Mouse (Mus musculus): ENCODE data around the gene Afap1.
A peak's percentile ranks its signal among the peaks of the same experiment; 100 is the strongest.

Gene Afap1

DNA sequence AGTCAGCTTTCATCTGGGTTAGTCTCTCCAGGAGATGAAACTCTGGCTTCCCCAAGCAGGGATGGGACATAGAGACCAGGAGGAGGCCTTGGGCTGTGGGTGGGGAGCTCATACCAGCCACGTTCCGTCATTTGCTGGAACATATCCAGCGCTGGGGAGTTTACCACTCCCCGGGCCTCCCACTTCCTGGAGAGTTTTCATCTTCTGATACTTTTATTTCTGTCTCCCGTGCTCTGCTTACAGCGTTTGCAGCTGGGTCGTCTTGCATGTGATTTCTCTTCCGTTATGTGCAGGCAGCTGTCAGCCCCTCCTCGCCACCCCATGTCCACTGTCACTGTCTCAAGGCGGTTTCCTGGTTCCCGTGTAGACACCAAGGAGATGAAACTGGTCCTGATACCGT lies 80.7 kb downstream of the Afap1 start:
- no peak for DNase-seq (ENCODE audit: low read depth)

- DNase-seq (ENCODE audit: low read depth): no peak
Measured at GRCm38 (mm10) chr5:35974265-35974664, 81.1 kb downstream of the Afap1 start.

GRCm38 (mm10) chr5:35975681-35976080 lies 82.6 kb downstream of the Afap1 start:
- DNase-seq (ENCODE audit: low read depth): peak; percentile 34

DNA sequence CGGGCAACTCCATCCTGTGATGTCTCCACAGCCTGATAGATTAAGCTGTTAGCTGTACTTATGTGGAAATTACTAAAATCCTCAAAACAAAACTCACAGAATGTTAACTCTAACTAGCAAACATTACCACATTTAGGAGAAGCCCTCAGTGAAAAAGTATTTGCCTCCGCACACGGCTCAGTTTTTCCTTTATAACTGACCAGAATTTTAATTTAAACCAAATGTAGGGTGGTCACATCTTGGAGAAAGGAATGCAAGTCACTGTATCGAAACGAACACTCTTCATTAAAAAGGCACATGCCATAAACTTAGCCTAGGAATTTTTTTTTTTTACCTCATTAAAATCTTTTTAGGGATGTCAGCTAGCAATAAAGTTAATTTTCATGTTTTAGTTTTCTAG lies 87.4 kb downstream of the Afap1 start:
- DNase-seq (ENCODE audit: low read depth): no peak

DNA sequence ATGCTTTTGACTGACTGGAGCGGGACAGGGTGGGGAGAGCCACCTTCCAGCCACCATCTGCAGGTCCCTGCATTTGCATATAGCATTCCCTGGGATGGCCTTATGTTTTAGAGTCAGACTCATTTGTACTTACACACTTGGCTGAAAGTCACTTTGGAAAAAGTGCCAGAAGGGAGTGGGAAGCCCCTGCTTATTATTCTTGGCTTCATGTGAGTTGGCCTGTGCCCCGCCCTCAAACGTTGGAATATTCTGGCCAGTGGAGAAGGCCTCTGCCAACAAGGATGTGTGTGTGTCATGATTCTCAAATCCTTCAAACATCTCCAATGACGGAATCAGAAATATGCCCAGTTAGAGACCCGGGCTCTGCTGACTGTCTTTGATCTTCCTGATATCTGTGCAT lies 88.2 kb downstream of the Afap1 start:
- DNase-seq (ENCODE audit: low read depth): no peak

DNA sequence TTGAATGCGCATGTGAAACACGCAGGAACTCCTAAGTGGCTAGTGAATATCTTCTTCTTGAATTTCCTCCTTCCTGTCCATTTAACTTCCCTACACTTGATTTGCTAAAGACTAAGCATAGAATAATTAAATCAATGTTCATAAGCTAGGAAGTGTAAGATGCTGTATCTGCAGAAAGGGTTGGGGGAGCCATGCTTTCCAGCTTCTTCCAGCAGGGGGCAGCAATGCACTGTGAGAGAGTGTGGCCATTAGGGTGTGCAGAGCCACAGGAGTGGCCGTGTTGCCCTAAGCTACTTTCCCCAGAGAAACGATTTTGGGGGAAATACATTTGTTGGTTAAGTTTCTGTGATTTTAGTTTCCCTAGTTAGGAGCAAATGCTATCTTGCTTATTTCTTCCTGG lies 88.9 kb downstream of the Afap1 start:
- DNase-seq (ENCODE audit: low read depth): peak; percentile 64

- DNase-seq (ENCODE audit: low read depth): no peak
Measured at GRCm38 (mm10) chr5:35985611-35986010, 92.5 kb downstream of the Afap1 start.

DNA sequence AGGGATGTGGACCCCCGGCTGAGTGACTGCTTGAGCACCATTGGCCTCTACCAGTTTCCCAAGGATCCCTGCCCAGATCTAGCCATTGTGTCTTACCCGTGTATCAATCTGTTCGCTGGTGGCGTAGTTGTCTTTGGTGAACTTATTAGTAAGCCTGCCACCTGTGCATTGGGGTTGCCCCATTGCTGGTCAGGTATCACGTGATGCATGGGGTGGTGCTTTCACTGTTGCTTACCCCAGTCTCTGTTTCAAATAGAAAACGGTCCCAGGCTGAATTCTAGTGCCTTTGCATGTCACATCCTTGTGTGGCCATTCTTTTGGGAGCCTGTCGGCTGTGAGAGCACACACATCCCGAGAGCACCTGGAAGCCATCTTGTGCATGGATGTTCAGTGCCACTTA lies 95.0 kb downstream of the Afap1 start:
- no peak for DNase-seq (ENCODE audit: low read depth)

DNA sequence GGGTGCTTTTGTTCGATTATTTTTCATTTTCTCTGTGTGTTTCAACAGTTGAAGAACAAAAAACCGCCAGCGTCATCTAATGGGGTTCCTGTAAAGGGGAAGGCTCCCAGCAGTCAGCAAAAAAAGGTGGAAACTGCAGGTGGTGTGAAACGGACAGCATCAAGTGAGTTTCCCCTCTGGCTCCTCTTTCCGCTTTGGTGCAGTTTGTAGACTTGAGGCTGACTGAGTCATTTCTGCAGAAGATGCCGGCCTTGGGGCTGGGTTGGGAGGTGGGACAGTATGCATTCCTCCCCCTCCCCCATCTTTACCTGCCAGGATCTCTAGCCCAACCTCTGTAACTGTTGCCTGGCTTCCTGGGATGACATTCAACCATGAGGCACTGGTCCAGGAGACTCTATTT lies 96.4 kb downstream of the Afap1 start:
- DNase-seq (ENCODE audit: low read depth): no peak

GRCm38 (mm10) chr5:35989986-35990735 lies 97.0 kb downstream of the Afap1 start:
- no peak for DNase-seq (ENCODE audit: low read depth)

- DNase-seq (ENCODE audit: low read depth): no peak
Measured at GRCm38 (mm10) chr5:36003797-36004196, 110.7 kb downstream of the Afap1 start.

DNA sequence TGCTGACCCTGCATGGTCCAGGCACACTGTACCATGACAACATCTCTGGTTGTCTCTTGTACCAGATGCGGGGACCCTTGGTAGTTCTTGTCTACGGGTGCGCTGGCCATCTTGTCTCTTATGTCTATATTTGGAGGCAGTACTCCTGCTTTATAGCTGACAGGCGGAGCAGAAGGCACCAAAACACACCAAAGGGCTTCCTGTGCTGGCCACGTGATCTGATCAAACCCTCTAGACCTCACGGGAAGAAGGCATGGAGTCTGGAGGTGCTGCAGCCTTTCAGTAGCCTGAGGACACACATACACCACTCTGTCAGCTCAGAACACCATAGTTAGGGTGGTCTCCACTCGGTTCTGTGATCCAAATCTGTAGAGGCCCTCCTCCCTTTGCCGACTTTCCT lies 113.0 kb downstream of the Afap1 start:
- no peak for DNase-seq (ENCODE audit: low read depth)

- DNase-seq (ENCODE audit: low read depth): no peak
Measured at GRCm38 (mm10) chr5:36006586-36006985, 113.5 kb downstream of the Afap1 start.

- DNase-seq (ENCODE audit: low read depth): no peak
Measured at GRCm38 (mm10) chr5:36007649-36008048, 114.5 kb downstream of the Afap1 start.

DNA sequence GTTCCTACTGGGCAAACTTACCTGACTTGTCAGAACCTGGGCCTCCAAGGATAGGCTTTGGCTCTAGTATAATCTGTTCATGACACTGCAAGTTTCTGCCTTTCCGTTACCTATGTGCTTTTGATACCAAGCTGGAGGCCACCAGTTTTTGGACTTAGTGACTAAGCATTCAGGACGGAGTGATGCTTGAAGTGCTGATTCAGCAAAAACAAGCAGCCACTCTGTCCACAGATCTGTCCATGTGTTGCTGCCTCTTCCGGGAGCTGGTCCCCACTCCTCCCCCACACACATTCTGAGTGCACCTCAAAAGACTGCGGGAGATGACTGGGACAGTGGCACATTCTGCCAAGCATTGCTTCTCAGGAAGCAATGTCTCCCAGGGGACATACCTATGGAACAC lies 116.3 kb downstream of the Afap1 start:
- no peak for DNase-seq (ENCODE audit: low read depth)

DNA sequence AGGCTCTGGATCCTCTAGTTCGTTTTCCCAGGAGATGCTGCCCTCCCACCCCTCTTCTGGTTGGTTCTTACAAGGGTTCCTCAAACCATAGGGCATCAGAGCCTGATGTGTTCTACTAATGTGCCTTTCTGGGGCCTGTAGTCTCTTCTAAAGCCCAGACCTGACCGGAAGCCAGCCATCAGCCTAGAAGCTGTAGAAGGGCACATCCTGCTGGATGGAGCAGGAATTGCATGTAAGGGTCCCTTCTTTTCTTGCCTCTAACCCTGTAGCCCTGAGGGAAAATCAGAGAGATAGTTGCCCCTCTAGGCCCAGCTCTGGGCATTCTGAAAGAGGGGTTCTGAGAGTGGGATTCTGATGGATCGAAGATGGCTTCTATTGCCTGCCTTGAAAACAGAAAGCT lies 125.2 kb downstream of the Afap1 start:
- no peak for DNase-seq (ENCODE audit: low read depth)

- DNase-seq (ENCODE audit: low read depth): no peak
Measured at GRCm38 (mm10) chr5:36021091-36021490, 128.0 kb downstream of the Afap1 start.

DNA sequence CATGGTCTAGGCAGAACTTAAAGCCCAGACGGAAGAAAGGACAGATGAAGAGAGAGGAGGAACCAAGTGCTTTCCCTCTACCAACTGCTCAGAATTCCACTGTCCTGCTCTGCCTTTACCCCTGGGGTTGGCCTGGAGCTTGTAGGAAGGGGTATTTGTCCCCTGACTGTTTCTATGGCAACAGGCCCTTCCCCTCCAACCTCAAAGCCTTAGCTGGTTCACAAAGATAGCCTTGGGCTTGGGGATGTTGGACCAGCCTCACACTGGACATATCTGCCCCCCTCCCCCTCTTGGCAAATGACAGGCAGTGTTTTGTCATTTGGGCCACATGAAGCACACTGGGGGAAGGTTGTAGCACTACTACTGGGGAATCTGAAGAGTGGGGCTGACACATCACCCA lies 129.2 kb downstream of the Afap1 start:
- no peak for DNase-seq (ENCODE audit: low read depth)

GRCm38 (mm10) chr5:36024003-36024685 lies 131.0 kb downstream of the Afap1 start:
- no peak for DNase-seq (ENCODE audit: low read depth)

DNA sequence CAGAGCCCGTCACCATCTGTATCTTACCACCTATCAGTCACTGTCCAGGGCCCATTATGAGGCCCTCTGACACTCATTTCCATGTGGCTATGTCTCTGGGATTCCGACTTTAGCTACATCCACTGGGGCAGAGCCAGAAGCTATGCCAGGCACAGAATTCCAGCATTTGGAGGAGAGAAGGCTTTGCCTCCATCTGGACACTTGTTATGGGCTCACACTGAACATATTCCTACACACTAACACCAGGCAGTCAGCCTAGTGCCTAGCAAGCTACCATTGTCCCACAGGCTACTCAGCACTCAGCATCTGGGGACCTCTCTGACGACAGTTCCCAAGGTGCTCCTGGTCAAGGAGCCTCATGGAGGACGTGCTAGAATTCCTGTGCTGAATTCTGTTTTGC lies 132.0 kb downstream of the Afap1 start:
- no peak for DNase-seq (ENCODE audit: low read depth)

GRCm38 (mm10) chr5:36033531-36034426 lies 140.7 kb downstream of the Afap1 start:
- DNase-seq (ENCODE audit: low read depth): peak; percentile 41

DNA sequence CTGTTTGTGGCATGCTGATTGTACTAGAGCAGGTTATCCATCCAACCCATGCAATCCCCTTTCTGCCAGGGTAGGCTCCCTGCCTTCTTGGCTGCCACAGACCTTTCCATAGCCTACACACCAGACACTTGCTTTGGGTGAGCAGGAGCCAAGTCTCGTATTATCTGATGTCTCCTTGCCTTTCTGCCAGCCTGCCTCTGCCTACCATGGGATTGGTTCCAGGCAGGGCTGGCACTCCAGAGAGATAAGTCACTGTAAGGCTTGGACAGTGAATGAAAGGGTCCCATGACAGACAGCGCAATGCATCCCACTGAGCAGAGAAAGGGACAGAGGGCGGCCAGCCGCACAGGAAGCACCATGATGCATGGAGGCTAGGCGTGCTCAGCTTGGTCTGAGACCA lies 146.5 kb downstream of the Afap1 start:
- no peak for DNase-seq (ENCODE audit: low read depth)
